Mouse (Mus musculus) kidney, postnatal 0 days (tissue): ENCODE data around the gene Lrrc46. TPM values are rescaled to one million over a fixed set of nuclear protein-coding genes. Genes with fewer than 3 reads are reported as not detected.

Experiments
- ATAC-seq: fragments of 200-750 bp; cut with Nextera tagmentation; replicated peaks from 2 replicates; pipeline ENCODE4 v1.8.0; 2017; ENCODE audit warnings: low read depth, moderate number of reproducible peaks, moderate TSS enrichment, moderate library complexity; ENCODE audit not compliant: low FRiP score
- DNase-seq: peaks from one replicate; pipeline ENCODE4 v3.0.0-alpha.2; 2016; ENCODE audit warnings: low spot score
- H3K27ac ChIP-seq: fragments of 300-500 bp; sonication (generic); 2 replicates; pipeline ENCODE4 v1.5.1; 2014; ENCODE audit warnings: mild to moderate bottlenecking
- H3K27me3 ChIP-seq: fragments of 300-500 bp; sonication (generic); 2 replicates; pipeline ENCODE4 v1.6.1; 2014; ENCODE audit warnings: low read length, mixed read lengths; ENCODE audit not compliant: insufficient read depth
- H3K36me3 ChIP-seq: fragments of 300-500 bp; sonication (generic); 2 replicates; pipeline ENCODE4 v1.6.1; 2014; ENCODE audit warnings: low read length, mixed read lengths; ENCODE audit not compliant: insufficient read depth
- H3K4me1 ChIP-seq: fragments of 300-500 bp; sonication (generic); replicated peaks from 2 replicates; pipeline ENCODE4 v1.6.1; 2014; ENCODE audit warnings: antibody characterized with exemption, low read length, mixed read lengths; ENCODE audit not compliant: insufficient read depth
- H3K4me2 ChIP-seq: fragments of 300-500 bp; sonication (generic); 2 replicates; pipeline ENCODE4 v1.6.1; 2014; ENCODE audit warnings: mild to moderate bottlenecking, low read length, moderate library complexity, mixed read lengths
- H3K4me3 ChIP-seq: fragments of 300-500 bp; sonication (generic); replicated peaks from 2 replicates; pipeline ENCODE4 v1.5.1; 2014; ENCODE audit warnings: low read depth, low read length
- H3K9ac ChIP-seq: fragments of 300-500 bp; sonication (generic); 2 replicates; pipeline ENCODE4 v1.6.1; 2014; ENCODE audit warnings: low read depth, low read length
- H3K9me3 ChIP-seq: fragments of 300-500 bp; sonication (generic); replicated peaks from 2 replicates; pipeline ENCODE4 v1.6.1; 2016; ENCODE audit warnings: low read length, inconsistent platforms, mixed read lengths
- CTCF ChIP-seq: IDR thresholded peaks from 2 replicates; pipeline ENCODE4 v1.5.1; 2016; ENCODE audit warnings: antibody characterized with exemption, low read depth, mild to moderate bottlenecking, moderate library complexity
- WGBS: fragments of 180-500 bp; shearing (Covaris S2); extraction: QIAGEN DNeasy Blood & Tissue Kit; methylation state at CpG from one replicate; pipeline ENCODE4 v1.1.7; 2014; 5-methylcytosine and 5-hydroxymethylcytosine counted together
- polyA plus RNA-seq: library from polyadenylated mRNA; unstranded; fragments of >200 nt; fragmentation: Nextera tagmentation; extraction: Ambion mirVana; gene quantifications from 2 replicates; pipeline ENCODE4 v1.2.1, GENCODE M21; 2015

Gene Lrrc46
- polyA plus RNA-seq, 1 experiment from 2014 or later, result 1.2 TPM

DNA sequence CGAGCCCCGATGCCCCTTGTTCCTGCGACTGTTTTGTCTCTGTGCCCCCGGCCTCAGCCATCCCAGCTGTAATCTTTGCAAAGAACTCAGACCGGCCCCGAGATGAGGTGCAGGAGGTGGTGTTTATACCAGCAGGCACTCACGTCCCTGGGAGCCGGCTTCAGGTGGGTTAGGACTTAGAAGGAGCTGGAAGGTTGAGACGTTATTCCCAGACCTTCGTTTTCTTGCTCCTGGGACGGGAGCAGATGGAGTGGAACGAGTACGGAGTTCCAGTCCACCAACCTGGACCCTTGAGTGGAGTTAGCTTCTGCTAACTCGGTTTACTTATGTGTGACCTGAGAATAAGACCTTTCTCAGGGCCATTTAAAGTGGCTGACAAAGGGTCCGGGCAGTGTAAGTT lies 10.8 kb downstream of the Lrrc46 start:
- H3K4me2 ChIP-seq, result peak overlapping the region; percentile 79
- peaks cover 15% of the 10 kb centered on the region for H3K4me1 ChIP-seq
- H3K27ac ChIP-seq, result peak overlapping the region; percentile 76
- ATAC-seq (no peak), DNase-seq (no peak)
- WGBS, result 8% methylated on average over 15 of the region's 15 CpGs
- no peaks in the 10 kb centered on the region for H3K27me3 ChIP-seq
- H3K4me3 ChIP-seq, result peak overlapping the region; percentile 60
- H3K36me3 ChIP-seq, result 0 out of 2 replicates have a peak, but pooled peaks cover 4% of the 10 kb centered on the region
- no peaks in the 10 kb centered on the region for H3K9me3 ChIP-seq
- no peak for TF ChIP-seq CTCF
- H3K9ac ChIP-seq, result peak overlapping the region; percentile 64

DNA sequence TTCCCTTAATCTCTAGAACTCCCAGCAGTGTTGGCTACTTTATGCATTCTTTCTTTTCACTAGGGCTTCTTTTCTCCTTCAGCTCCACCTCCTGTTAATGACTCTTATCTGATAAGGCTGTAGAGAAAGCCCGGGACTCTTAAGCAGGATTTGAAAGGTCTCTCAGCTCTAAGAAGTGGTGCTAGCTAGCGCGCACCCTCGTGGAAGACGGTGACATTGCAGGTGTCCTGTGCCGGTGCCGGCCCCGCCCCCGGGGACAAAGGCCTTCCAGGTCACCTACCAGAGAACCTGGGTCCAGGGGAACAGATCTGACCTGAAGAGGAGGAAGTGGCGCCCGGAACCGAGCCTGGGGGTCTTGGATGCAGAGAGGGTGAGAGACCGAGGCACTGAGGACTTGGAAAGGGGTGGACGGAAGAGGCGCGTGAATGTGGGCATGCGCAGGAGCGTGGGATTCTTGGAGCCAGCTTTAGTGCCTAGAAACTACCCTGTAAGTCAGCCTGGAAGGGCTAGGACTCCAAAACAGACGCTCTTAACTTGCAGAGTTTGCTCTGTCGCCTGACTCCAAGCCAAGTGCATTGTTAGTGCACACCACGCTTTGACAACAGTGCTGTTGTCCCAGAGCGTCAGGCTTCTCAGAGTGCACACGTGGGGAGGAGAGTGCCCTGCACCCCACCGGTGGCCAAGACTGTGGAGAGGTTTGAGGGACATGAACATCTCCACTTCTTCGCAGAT lies 11.4 kb downstream of the Lrrc46 start, which contains the start of gene Scrn2:
Gene Scrn2 (plus strand): TSS at position 253 of the 732 bp plus-strand sequence.
- Histone ChIP-seq H3K9ac (peak within 1 kb of the TSS; percentile 64), H3K4me2 (peak within 1 kb of the TSS; percentile 79), H3K36me3 (0 out of 2 replicates have a peak, but pooled peaks cover 4% of the 10 kb centered on the region), H3K4me1 (peaks cover 21% of the 10 kb centered on the region), H3K27me3 (no peaks in the 10 kb centered on the region), H3K4me3 (peak within 1 kb of the TSS; percentile 60), H3K9me3 (no peaks in the 10 kb centered on the region), H3K27ac (peak within 1 kb of the TSS; percentile 76)
- ATAC-seq (peak; percentile 57), DNase-seq (peak; percentile 97)
- under 1% methylated on average over 25 of the region's 25 CpGs for WGBS
- peak; percentile 96 for TF ChIP-seq CTCF

DNA sequence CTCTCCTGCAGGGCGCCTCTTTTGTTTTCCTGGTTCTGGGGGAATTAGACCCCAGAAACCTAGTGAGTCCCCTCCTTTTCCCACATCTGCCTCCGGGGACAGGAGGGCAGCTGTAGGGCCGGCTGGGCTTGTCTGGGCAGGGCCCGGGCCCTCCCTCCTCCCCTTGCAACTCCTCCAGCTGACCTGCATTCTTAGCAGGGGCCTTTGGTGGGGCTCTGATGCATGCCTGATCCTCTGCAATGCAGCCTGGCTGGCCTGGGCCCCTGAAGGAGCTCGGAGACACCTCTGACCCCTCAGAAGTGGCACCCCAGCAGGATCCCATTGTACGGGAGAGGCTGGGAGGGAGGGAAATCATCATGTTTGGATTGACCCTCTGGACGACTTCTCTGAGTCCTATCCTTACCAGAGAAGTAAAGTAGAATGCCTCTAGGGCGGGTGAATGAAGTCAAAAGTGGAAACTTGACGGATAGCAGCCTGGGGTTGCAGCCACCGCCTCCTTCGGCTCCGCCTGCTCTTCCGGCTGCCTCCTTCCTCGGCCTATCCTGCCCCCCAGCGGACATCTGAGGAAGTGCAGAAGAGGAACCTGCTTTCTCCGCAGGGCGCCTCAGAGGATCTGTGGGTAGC lies 15.4 kb downstream of the Lrrc46 start:
- Histone ChIP-seq H3K27ac (peak overlapping the region; percentile 90), H3K4me2 (peak overlapping the region; percentile 53), H3K4me3 (peak overlapping the region; percentile 22; the same call in 1 of the 2 replicates), H3K36me3 (no peaks in the 10 kb centered on the region), H3K27me3 (peaks cover 12% of the 10 kb centered on the region), H3K9ac (peak overlapping the region; percentile 52; the same call in 1 of the 2 replicates), H3K9me3 (no peaks in the 10 kb centered on the region), H3K4me1 (peaks cover 35% of the 10 kb centered on the region)
- 3% methylated on average over 17 of the region's 17 CpGs for WGBS
- peak; percentile 96 for DNase-seq
- TF ChIP-seq CTCF, result peak; percentile 98
- ATAC-seq, result peak; percentile 57

DNA sequence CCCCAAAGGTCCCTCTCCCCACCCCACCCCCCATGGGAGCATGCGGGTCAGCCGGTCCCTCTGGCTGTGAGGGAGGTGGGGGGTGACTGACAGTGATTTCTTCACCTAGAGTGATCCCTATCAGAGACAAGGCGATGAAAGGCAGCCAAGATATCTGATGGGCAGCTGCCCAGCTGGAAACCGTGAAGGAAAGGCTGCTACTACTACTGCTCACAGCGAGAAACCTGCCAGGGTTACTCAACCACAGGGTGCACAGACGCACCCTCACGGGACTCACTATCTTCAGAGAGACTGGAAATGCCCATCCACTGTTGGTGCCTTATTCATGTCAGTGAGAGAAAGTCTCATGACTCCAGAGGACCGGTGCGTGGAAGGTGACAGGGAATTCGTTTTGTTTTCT lies 16.2 kb downstream of the Lrrc46 start:
- Histone ChIP-seq H3K27ac (no peak overlapping the region), H3K36me3 (no peaks in the 10 kb centered on the region), H3K4me1 (peaks cover 28% of the 10 kb centered on the region), H3K9ac (no peak overlapping the region), H3K9me3 (no peaks in the 10 kb centered on the region), H3K4me3 (no peak overlapping the region), H3K4me2 (peak overlapping the region; percentile 53; the same call in 1 of the 2 replicates), H3K27me3 (peaks cover 19% of the 10 kb centered on the region)
- WGBS, result 47% methylated on average over 10 of the region's 10 CpGs
- DNase-seq (no peak), ATAC-seq (no peak)
- no peak for TF ChIP-seq CTCF

DNA sequence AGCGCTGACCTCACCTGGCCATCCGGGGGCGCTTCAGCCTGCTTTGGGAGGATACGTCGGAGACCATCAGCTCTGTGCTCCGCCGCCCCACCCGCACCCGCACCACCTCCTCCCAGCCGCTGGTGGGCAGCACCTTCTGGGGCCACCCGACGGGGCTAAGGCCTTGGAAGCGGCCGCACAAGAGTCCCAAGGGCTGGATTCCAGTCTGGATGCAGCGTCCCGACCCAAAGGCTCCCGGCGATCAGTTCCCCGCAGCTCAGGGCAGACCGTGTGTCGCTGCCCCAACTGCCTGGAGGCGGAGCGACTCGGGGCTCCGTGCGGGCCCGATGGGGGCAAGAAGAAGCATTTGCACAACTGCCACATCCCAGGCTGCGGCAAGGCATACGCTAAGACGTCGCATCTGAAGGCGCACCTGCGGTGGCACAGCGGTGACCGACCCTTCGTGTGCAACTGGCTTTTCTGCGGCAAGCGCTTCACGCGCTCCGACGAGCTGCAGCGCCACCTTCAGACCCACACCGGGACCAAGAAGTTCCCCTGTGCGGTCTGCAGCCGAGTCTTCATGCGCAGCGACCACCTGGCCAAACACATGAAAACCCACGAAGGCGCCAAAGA lies 19.2 kb downstream of the Lrrc46 start:
- ATAC-seq (peak; percentile 42), DNase-seq (peak; percentile 78)
- H3K36me3 ChIP-seq, result no peaks in the 10 kb centered on the region
- H3K4me3 ChIP-seq, result peak overlapping the region; percentile 48
- peak overlapping the region; percentile 92 for H3K4me2 ChIP-seq
- TF ChIP-seq CTCF, result peak; percentile 65
- H3K9ac ChIP-seq, result peak overlapping the region; percentile 78
- H3K4me1 ChIP-seq, result peaks cover 35% of the 10 kb centered on the region
- no peaks in the 10 kb centered on the region for H3K9me3 ChIP-seq
- 1% methylated on average over 50 of the region's 50 CpGs for WGBS
- H3K27me3 ChIP-seq, result peaks cover 36% of the 10 kb centered on the region
- 0 out of 2 replicates have a peak overlapping the region, but pooled peaks have one; percentile 8 for H3K27ac ChIP-seq
